Mouse (Mus musculus): ENCODE measurements at regions not wholly inside any gene's neighbourhood (a gene's known extent, or its start where the extent isn't known, plus 50 kb on each side); places are given as distances from the start of the nearest gene placed in this dataset.
A peak's percentile ranks its signal among the peaks of the same experiment; 100 is the strongest.

GRCm38 (mm10) chr6:59556668-59557310, 130.7 kb upstream of the Gprin3 start:
- no peak for DNase-seq (ENCODE audit: low spot score in 2 of 2)

GRCm38 (mm10) chr6:59537025-59537424, 110.9 kb upstream of the Gprin3 start:
- no peak for DNase-seq (ENCODE audit: low spot score in 2 of 2)

GRCm38 (mm10) chr6:59524940-59525265, 98.8 kb upstream of the Gprin3 start:
- DNase-seq (ENCODE audit: low spot score in 2 of 2) = no peak

- DNase-seq (ENCODE audit: low spot score in 2 of 2) = no peak
Observed at GRCm38 (mm10) chr6:59524095-59524939, 98.2 kb upstream of the Gprin3 start.

GRCm38 (mm10) chr6:59522960-59523359, 96.9 kb upstream of the Gprin3 start:
- no peak for DNase-seq (ENCODE audit: low spot score in 2 of 2)

- peak; percentile 17 to 33 for DNase-seq (ENCODE audit: low spot score in 2 of 2)
Observed at GRCm38 (mm10) chr6:59500818-59501217, 74.7 kb upstream of the Gprin3 start.

- no peak for DNase-seq (ENCODE audit: low spot score in 2 of 2)
Observed at GRCm38 (mm10) chr6:59498800-59499199, 72.7 kb upstream of the Gprin3 start.

GRCm38 (mm10) chr6:59498079-59498478, 72.0 kb upstream of the Gprin3 start:
- DNase-seq (ENCODE audit: low spot score in 2 of 2) = peak; percentile 67 to 79

GRCm38 (mm10) chr6:59489001-59489575, 63.0 kb upstream of the Gprin3 start:
- peak in 1 of 2 experiments; percentile 3 for DNase-seq (ENCODE audit: low spot score in 2 of 2)

GRCm38 (mm10) chr6:59488386-59488785, 62.3 kb upstream of the Gprin3 start:
- DNase-seq (ENCODE audit: low spot score in 2 of 2) = no peak

GRCm38 (mm10) chr6:59484004-59484403, 57.9 kb upstream of the Gprin3 start:
- DNase-seq (ENCODE audit: low spot score in 2 of 2) = no peak

GRCm38 (mm10) chr6:59483587-59483986, 57.5 kb upstream of the Gprin3 start:
- DNase-seq (ENCODE audit: low spot score in 2 of 2) = peak; percentile 39 to 65
